Mouse (Mus musculus): ENCODE data around the gene Yod1.

DNA sequence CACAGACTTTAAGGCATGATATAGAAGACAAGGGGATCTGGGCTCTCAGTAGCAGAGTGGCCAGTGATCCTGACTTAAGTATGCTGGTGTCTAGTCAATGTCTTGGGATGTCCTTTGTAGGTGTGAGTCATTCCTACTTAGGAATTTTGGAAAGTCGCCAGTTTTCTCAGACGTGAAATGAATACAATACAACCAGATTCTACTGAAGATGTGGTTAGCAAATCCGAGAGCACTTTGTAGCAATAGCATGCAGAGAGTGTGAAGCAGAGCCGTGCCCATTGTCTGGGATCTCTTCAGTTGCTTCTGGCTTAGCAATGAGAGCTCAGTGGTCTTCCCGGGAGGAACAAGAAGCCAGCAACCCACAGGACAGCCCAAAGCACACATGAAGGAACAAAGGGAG, 17.3 kb downstream of the Yod1 start:
- TF ChIP-seq CTCF (IDR thresholded peaks at IDR 0.05; ENCODE audit: control insufficient read depth, insufficient read depth, low read length) (no peak), POLR2A (IDR thresholded peaks at IDR 0.05; ENCODE audit: borderline replicate concordance, control insufficient read depth, low read depth, low read length) (no peak)

Measured in bone marrow, adult 2 months (tissue).